ENCODE assay signal across 9 mouse cellular contexts in genomic region chrX:73476621-73477020, GRCm38 (mm10). TPM values are rescaled to one million over a fixed set of nuclear protein-coding genes. Genes with fewer than 3 reads are reported as not detected.
DNase-seq lines count a peak whose midpoint lies in the region; ATAC-seq and TF ChIP-seq lines count a peak whose summit lies in the region.
"Had no signal": no experiment of that assay in that cellular context is flagged by ENCODE, and none has a peak within 500 bp of the region (broad histone marks: within the 10 kb centered on the region; RNA-seq: fewer than 3 reads in every experiment).

No protein-coding gene starts in this region.

- 27% methylated on average over 2 of the region's 2 CpGs for WGBS in heart, adult 2 months
- WGBS in kidney, embryonic 15.5 days: 39% methylated on average over 2 of the region's 2 CpGs
- WGBS in midbrain, postnatal 0 days: 90% methylated on average over 2 of the region's 2 CpGs
- 85% methylated on average over 2 of the region's 2 CpGs for WGBS in forebrain, embryonic 13.5 days

- peaks cover 21% of the 10 kb centered on the region for H3K4me1 ChIP-seq in heart, adult 2 months (ENCODE audit: control insufficient read depth, insufficient read depth, low read length)
- 0 out of 2 replicates have a peak, but pooled peaks cover 16% of the 10 kb centered on the region for H3K4me1 ChIP-seq in kidney, embryonic 15.5 days
- no peaks in the 10 kb centered on the region for H3K4me1 ChIP-seq in midbrain, postnatal 0 days (ENCODE audit: insufficient read depth, low read length)
- no peaks in the 10 kb centered on the region for H3K4me1 ChIP-seq in forebrain, embryonic 13.5 days

- H3K4me2 ChIP-seq in kidney, embryonic 15.5 days: 0 out of 2 replicates have a peak overlapping the region, but pooled peaks have one; percentile 4
- H3K4me2 ChIP-seq in midbrain, postnatal 0 days (ENCODE audit: low read depth, low read length, poor library complexity, severe bottlenecking): no peak overlapping the region
- no peak overlapping the region for H3K4me2 ChIP-seq in forebrain, embryonic 13.5 days

- H3K9me3 ChIP-seq in kidney, embryonic 15.5 days (replicated peaks): no peaks in the 10 kb centered on the region
- no peaks in the 10 kb centered on the region for H3K9me3 ChIP-seq in midbrain, postnatal 0 days (ENCODE audit: low read length)
- H3K9me3 ChIP-seq in forebrain, embryonic 13.5 days (replicated peaks): no peaks in the 10 kb centered on the region

- TF ChIP-seq CTCF in heart, adult 2 months (IDR thresholded peaks at IDR 0.05): no peak
- no peak for TF ChIP-seq CTCF in midbrain, postnatal 0 days (IDR thresholded peaks at IDR 0.05)

- peak; percentile 33 for DNase-seq in adrenal gland, postnatal 14 days
- peak; percentile 55 to 77 for DNase-seq in heart, adult 2 months
- DNase-seq in lung, postnatal 25 days (ENCODE audit: low spot score): peak; percentile 72
- no peak for DNase-seq in midbrain, postnatal 0 days (ENCODE audit: low spot score)
- DNase-seq in cerebellum, adult 9-10 months: no peak

- peak overlapping the region; percentile 58 for H3K27ac ChIP-seq in heart, adult 2 months
- H3K27ac ChIP-seq in kidney, embryonic 15.5 days: peak overlapping the region; percentile 85
- no peak overlapping the region for H3K27ac ChIP-seq in midbrain, postnatal 0 days (ENCODE audit: low read depth, low read length)
- no peak overlapping the region for H3K27ac ChIP-seq in forebrain, embryonic 13.5 days

- no peak for TF ChIP-seq POLR2A in heart, adult 2 months (IDR thresholded peaks at IDR 0.05; ENCODE audit: insufficient read depth, low read depth, low read length)

- H3K9ac ChIP-seq in heart, adult 2 months (ENCODE audit: low read depth, low read length): no peak overlapping the region
- H3K9ac ChIP-seq in kidney, embryonic 15.5 days: no peak overlapping the region
- no peak overlapping the region for H3K9ac ChIP-seq in midbrain, postnatal 0 days (replicated peaks; ENCODE audit: low read length, poor library complexity, severe bottlenecking)
- no peak overlapping the region for H3K9ac ChIP-seq in forebrain, embryonic 13.5 days

- H3K79me2 ChIP-seq in heart, adult 2 months (replicated peaks; ENCODE audit: control insufficient read depth, insufficient read depth, low read length): no peaks in the 10 kb centered on the region

- H3K4me3 ChIP-seq in heart, adult 2 months: no peak overlapping the region
- no peak overlapping the region for H3K4me3 ChIP-seq in kidney, embryonic 15.5 days (replicated peaks)
- H3K4me3 ChIP-seq in midbrain, postnatal 0 days (ENCODE audit: low read depth, low read length): no peak overlapping the region
- no peak overlapping the region for H3K4me3 ChIP-seq in forebrain, embryonic 13.5 days

- intact Hi-C loops in heart, adult 2 months (cut with DNase I): no loop called here

- H3K27me3 ChIP-seq in heart, adult 2 months (ENCODE audit: control insufficient read depth, insufficient read depth, low read length): no peaks in the 10 kb centered on the region
- H3K27me3 ChIP-seq in kidney, embryonic 15.5 days: peaks cover 6% of the 10 kb centered on the region
- no peaks in the 10 kb centered on the region for H3K27me3 ChIP-seq in midbrain, postnatal 0 days (ENCODE audit: insufficient read depth, low read length)
- H3K27me3 ChIP-seq in forebrain, embryonic 13.5 days: no peaks in the 10 kb centered on the region

- peak; percentile 47; the same call in 1 of the 2 replicates for TF ChIP-seq EP300 in heart, adult 2 months (IDR thresholded peaks at IDR 0.05; ENCODE audit: insufficient read depth, low read depth, low read length)

- no peaks in the 10 kb centered on the region for H3K36me3 ChIP-seq in heart, adult 2 months (ENCODE audit: control insufficient read depth, insufficient read depth, low read length)
- no peaks in the 10 kb centered on the region for H3K36me3 ChIP-seq in kidney, embryonic 15.5 days
- no peaks in the 10 kb centered on the region for H3K36me3 ChIP-seq in midbrain, postnatal 0 days (ENCODE audit: insufficient read depth, low read length)
- H3K36me3 ChIP-seq in forebrain, embryonic 13.5 days (ENCODE audit: poor library complexity, severe bottlenecking): no peaks in the 10 kb centered on the region

- peak; percentile 66 for ATAC-seq in kidney, embryonic 15.5 days (replicated peaks; ENCODE audit: low FRiP score)
- no peak for ATAC-seq in midbrain, postnatal 0 days (ENCODE audit: low FRiP score)
- no peak for ATAC-seq in forebrain, embryonic 13.5 days

RNA-seq across cellular contexts. Expression of gene Bgn, which starts 6.8 kb away (rescaled TPM):
- total RNA-seq in adrenal gland, postnatal 14 days (2021): 183 and 214 TPM in 2 replicates
- total RNA-seq in heart, adult 2 months (2021): 100 to 1,000 TPM; 190 to 202 TPM
- polyA plus RNA-seq in heart, adult 2 months (2012; rRNA removed): 378 and 439 TPM in 2 replicates
- 90.8 and 96.4 TPM in 2 replicates for polyA plus RNA-seq in kidney, embryonic 15.5 days (2015; fragmentation: Nextera tagmentation; extraction: Ambion mirVana)
- total RNA-seq in midbrain, postnatal 0 days (2014; rRNA removed): 43.9 and 44.6 TPM in 2 replicates
- polyA plus RNA-seq in midbrain, postnatal 0 days (2015; fragmentation: Nextera tagmentation; extraction: Ambion mirVana): 17.1 and 19.8 TPM in 2 replicates
- polyA plus RNA-seq in forebrain, embryonic 13.5 days (2015; fragmentation: Nextera tagmentation; extraction: Ambion mirVana): 10.2 and 11.7 TPM in 2 replicates

RNA-seq across cellular contexts. Expression of gene Haus7, which starts 17.8 kb away (rescaled TPM):
- 22.8 and 25.2 TPM in 2 replicates for total RNA-seq in adrenal gland, postnatal 14 days (2021)
- 1 to 10 TPM; 4.3 to 5.5 TPM for total RNA-seq in heart, adult 2 months (2021)
- polyA plus RNA-seq in heart, adult 2 months (2012; rRNA removed): 6.0 and 8.9 TPM in 2 replicates
- polyA plus RNA-seq in kidney, embryonic 15.5 days (2015; fragmentation: Nextera tagmentation; extraction: Ambion mirVana): 66.0 and 71.5 TPM in 2 replicates
- total RNA-seq in midbrain, postnatal 0 days (2014; rRNA removed): 30.7 and 34.7 TPM in 2 replicates
- polyA plus RNA-seq in midbrain, postnatal 0 days (2015; fragmentation: Nextera tagmentation; extraction: Ambion mirVana): 61.7 and 63.6 TPM in 2 replicates
- polyA plus RNA-seq in forebrain, embryonic 13.5 days (2015; fragmentation: Nextera tagmentation; extraction: Ambion mirVana): 78.9 and 81.2 TPM in 2 replicates

RNA-seq across cellular contexts. Expression of gene Atp2b3, which starts 26.3 kb away (rescaled TPM):
- 16.3 and 20.9 TPM in 2 replicates for total RNA-seq in adrenal gland, postnatal 14 days (2021)
- under 1 TPM in 1 of 2 experiments, not detected in 1; 0.14 TPM for total RNA-seq in heart, adult 2 months (2021)
- polyA plus RNA-seq in heart, adult 2 months (2012; rRNA removed): 0.09 and 0.12 TPM in 2 replicates
- 0.31 and 0.36 TPM in 2 replicates for polyA plus RNA-seq in kidney, embryonic 15.5 days (2015; fragmentation: Nextera tagmentation; extraction: Ambion mirVana)
- 40.4 and 41.9 TPM in 2 replicates for total RNA-seq in midbrain, postnatal 0 days (2014; rRNA removed)
- 6.7 and 7.9 TPM in 2 replicates for polyA plus RNA-seq in midbrain, postnatal 0 days (2015; fragmentation: Nextera tagmentation; extraction: Ambion mirVana)
- polyA plus RNA-seq in forebrain, embryonic 13.5 days (2015; fragmentation: Nextera tagmentation; extraction: Ambion mirVana): 1.5 and 2.4 TPM in 2 replicates

RNA-seq across cellular contexts. Expression of gene Trex2, which starts 41.5 kb away (rescaled TPM):
- not detected in 2 replicates for total RNA-seq in adrenal gland, postnatal 14 days (2021)
- total RNA-seq in heart, adult 2 months (2021): not detected
- not detected in 2 replicates for polyA plus RNA-seq in heart, adult 2 months (2012; rRNA removed)
- polyA plus RNA-seq in kidney, embryonic 15.5 days (2015; fragmentation: Nextera tagmentation; extraction: Ambion mirVana): 0.26 TPM in 1 of 2 replicates, not detected in the other
- total RNA-seq in midbrain, postnatal 0 days (2014; rRNA removed): 1.3 TPM in 1 of 2 replicates, not detected in the other
- polyA plus RNA-seq in midbrain, postnatal 0 days (2015; fragmentation: Nextera tagmentation; extraction: Ambion mirVana): not detected in 2 replicates
- not detected in 2 replicates for polyA plus RNA-seq in forebrain, embryonic 13.5 days (2015; fragmentation: Nextera tagmentation; extraction: Ambion mirVana)
- total RNA-seq: heart, postnatal 36 days had no signal
- polyA plus RNA-seq: neural tube, embryonic 14.5 days had no signal

Comparison
In these comparisons a context has a peak if more than half of its experiments do, and no peak if none do; other contexts are left out.
1. DNase-seq: peak in adrenal gland, postnatal 14 days (single experiment), heart, adult 2 months (2 of 2) and lung, postnatal 25 days (single experiment); none in midbrain, postnatal 0 days (single experiment) and cerebellum, adult 9-10 months (single experiment).
2. H3K27ac ChIP-seq: peak in heart, adult 2 months (single experiment) and kidney, embryonic 15.5 days (single experiment); none in midbrain, postnatal 0 days (single experiment) and forebrain, embryonic 13.5 days (single experiment).